Mouse (Mus musculus) adrenal gland, postnatal 36 days (tissue): Measurements from ENCODE around the gene Pacrg. TPM values are rescaled to one million over a fixed set of nuclear protein-coding genes. Genes with fewer than 3 reads are reported as not detected.

ENCODE experiments used
- DNase-seq, 2 experiments: peaks; one replicate each; pipeline ENCODE4 v3.0.0; 2021; ENCODE audit warnings: mixed read lengths in 1 of 2
- total RNA-seq, 2 experiments: library from RNA; stranded (reverse); gene quantifications; 2 replicates each; pipeline ENCODE4 v1.2.3; 2021

Pacrg gene
- total RNA-seq, 2 experiments from 2014 or later: 1.6 to 4.4 TPM

GRCm38 (mm10) chr17:10407031-10407722, 432.9 kb downstream of the Pacrg start:
- peak in 1 of 2 experiments; percentile 40 for DNase-seq

GRCm38 (mm10) chr17:10406311-10406710, 433.8 kb downstream of the Pacrg start:
- no peak for DNase-seq

GRCm38 (mm10) chr17:10405906-10406305, 434.2 kb downstream of the Pacrg start:
- no peak for DNase-seq

- no peak for DNase-seq
Measured at GRCm38 (mm10) chr17:10403186-10403585, 436.9 kb downstream of the Pacrg start.

- no peak for DNase-seq
Measured at GRCm38 (mm10) chr17:10402064-10402640, 438.0 kb downstream of the Pacrg start.

GRCm38 (mm10) chr17:10401529-10401928, 438.6 kb downstream of the Pacrg start:
- DNase-seq: no peak

GRCm38 (mm10) chr17:10399706-10400105, 440.4 kb downstream of the Pacrg start:
- DNase-seq: no peak

GRCm38 (mm10) chr17:10398871-10399270, 441.2 kb downstream of the Pacrg start:
- DNase-seq: no peak

- DNase-seq: no peak
Measured at GRCm38 (mm10) chr17:10397924-10398627, 442.0 kb downstream of the Pacrg start.

GRCm38 (mm10) chr17:10397336-10397735, 442.8 kb downstream of the Pacrg start:
- DNase-seq: no peak

GRCm38 (mm10) chr17:10396863-10397262, 443.2 kb downstream of the Pacrg start:
- no peak for DNase-seq

- DNase-seq: peak in 1 of 2 experiments; percentile 32
Measured at GRCm38 (mm10) chr17:10394855-10395254, 445.3 kb downstream of the Pacrg start.

- DNase-seq: no peak
Measured at GRCm38 (mm10) chr17:10393766-10394165, 446.3 kb downstream of the Pacrg start.

GRCm38 (mm10) chr17:10392342-10393034, 447.6 kb downstream of the Pacrg start:
- DNase-seq: no peak

- DNase-seq: peak; percentile 68 to 73
Measured at GRCm38 (mm10) chr17:10390232-10391172, 449.6 kb downstream of the Pacrg start.

GRCm38 (mm10) chr17:10389740-10390139, 450.4 kb downstream of the Pacrg start:
- DNase-seq: no peak

GRCm38 (mm10) chr17:10386548-10386947, 453.6 kb downstream of the Pacrg start:
- no peak for DNase-seq

GRCm38 (mm10) chr17:10383406-10383805, 456.7 kb downstream of the Pacrg start:
- DNase-seq: no peak

- no peak for DNase-seq
Measured at GRCm38 (mm10) chr17:10378467-10379175, 461.5 kb downstream of the Pacrg start.

- no peak for DNase-seq
Measured at GRCm38 (mm10) chr17:10377606-10378005, 462.5 kb downstream of the Pacrg start.

- DNase-seq: no peak
Measured at GRCm38 (mm10) chr17:10374316-10374715, 465.8 kb downstream of the Pacrg start.
